8 mouse cellular contexts compared by ENCODE assay signal in genomic region chr12:54187812-54188600, GRCm38 (mm10). TPM values are rescaled to one million over a fixed set of nuclear protein-coding genes. Genes with fewer than 3 reads are reported as not detected.
DNase-seq lines count a peak whose midpoint lies in the region; ATAC-seq and TF ChIP-seq lines count a peak whose summit lies in the region.

No protein-coding gene starts in this region.

- H3K27ac ChIP-seq in neural tube, embryonic 15.5 days (replicated peaks): peak overlapping the region; percentile 14; the same call in 1 of the 2 replicates
- H3K27ac ChIP-seq in heart, embryonic 15.5 days: peak overlapping the region; percentile 76
- H3K27ac ChIP-seq in thymus, adult 2 months (ENCODE audit: control insufficient read depth, insufficient read depth, low read length): peak overlapping the region; percentile 49
- H3K27ac ChIP-seq in forebrain, postnatal 0 days (ENCODE audit: low read depth, low read length): no peak overlapping the region
- no peak overlapping the region for H3K27ac ChIP-seq in forebrain, embryonic 13.5 days

- WGBS in neural tube, embryonic 15.5 days: 75% methylated on average over 17 of the region's 17 CpGs
- WGBS in heart, embryonic 15.5 days: 51% methylated on average over 17 of the region's 17 CpGs
- 5% methylated on average over 17 of the region's 17 CpGs for WGBS in thymus, adult 2 months
- 80% methylated on average over 17 of the region's 17 CpGs for WGBS in forebrain, postnatal 0 days
- 84% methylated on average over 17 of the region's 17 CpGs for WGBS in forebrain, embryonic 13.5 days

- DNase-seq in neural tube, embryonic 10.5 days (ENCODE audit: extremely low spot score, low spot score): no peak
- peak; percentile 55 to 65 for DNase-seq in kidney, postnatal 4 days
- peak; percentile 41 for DNase-seq in thymus, adult 2 months
- DNase-seq in frontal cortex, postnatal 25 days (ENCODE audit: low spot score in 2 of 2): no peak
- DNase-seq in forebrain, postnatal 0 days: no peak

- H3K36me3 ChIP-seq in neural tube, embryonic 15.5 days: no peaks in the 10 kb centered on the region
- 0 out of 2 replicates have a peak, but pooled peaks cover 4% of the 10 kb centered on the region for H3K36me3 ChIP-seq in heart, embryonic 15.5 days
- H3K36me3 ChIP-seq in thymus, adult 2 months (ENCODE audit: control insufficient read depth, insufficient read depth, low read length): no peaks in the 10 kb centered on the region
- no peaks in the 10 kb centered on the region for H3K36me3 ChIP-seq in forebrain, postnatal 0 days (ENCODE audit: insufficient read depth)
- 0 out of 2 replicates have a peak, but pooled peaks cover 3% of the 10 kb centered on the region for H3K36me3 ChIP-seq in forebrain, embryonic 13.5 days (ENCODE audit: poor library complexity, severe bottlenecking)

- no peak overlapping the region for H3K4me2 ChIP-seq in neural tube, embryonic 15.5 days
- no peak overlapping the region for H3K4me2 ChIP-seq in heart, embryonic 15.5 days
- H3K4me2 ChIP-seq in forebrain, postnatal 0 days (ENCODE audit: low read depth): no peak overlapping the region
- no peak overlapping the region for H3K4me2 ChIP-seq in forebrain, embryonic 13.5 days

- no peak overlapping the region for H3K4me3 ChIP-seq in neural tube, embryonic 15.5 days (replicated peaks)
- H3K4me3 ChIP-seq in heart, embryonic 15.5 days: no peak overlapping the region
- no peak overlapping the region for H3K4me3 ChIP-seq in thymus, adult 2 months (ENCODE audit: control insufficient read depth, insufficient read depth, low read length)
- H3K4me3 ChIP-seq in forebrain, postnatal 0 days (ENCODE audit: low read depth, low read length): no peak overlapping the region
- H3K4me3 ChIP-seq in forebrain, embryonic 13.5 days: no peak overlapping the region

- no peaks in the 10 kb centered on the region for H3K27me3 ChIP-seq in neural tube, embryonic 15.5 days (replicated peaks)
- H3K27me3 ChIP-seq in heart, embryonic 15.5 days: no peaks in the 10 kb centered on the region
- H3K27me3 ChIP-seq in thymus, adult 2 months (ENCODE audit: control insufficient read depth, insufficient read depth, low read length): no peaks in the 10 kb centered on the region
- no peaks in the 10 kb centered on the region for H3K27me3 ChIP-seq in forebrain, postnatal 0 days (ENCODE audit: insufficient read depth, low read length)
- H3K27me3 ChIP-seq in forebrain, embryonic 13.5 days: no peaks in the 10 kb centered on the region

- TF ChIP-seq CTCF in thymus, adult 2 months (IDR thresholded peaks at IDR 0.05; ENCODE audit: borderline replicate concordance, control insufficient read depth, extremely low read depth, insufficient read depth, low read length, poor library complexity): no peak
- no peak for TF ChIP-seq CTCF in forebrain, postnatal 0 days (IDR thresholded peaks at IDR 0.05; ENCODE audit: low read depth)

- TF ChIP-seq POLR2A in thymus, adult 2 months (IDR thresholded peaks at IDR 0.05; ENCODE audit: control insufficient read depth, extremely low read depth, insufficient read depth, low read length, poor library complexity): no peak

- H3K9me3 ChIP-seq in neural tube, embryonic 15.5 days (replicated peaks): no peaks in the 10 kb centered on the region
- H3K9me3 ChIP-seq in heart, embryonic 15.5 days (replicated peaks): no peaks in the 10 kb centered on the region
- H3K9me3 ChIP-seq in forebrain, postnatal 0 days (ENCODE audit: low read length): no peaks in the 10 kb centered on the region
- H3K9me3 ChIP-seq in forebrain, embryonic 13.5 days (replicated peaks): no peaks in the 10 kb centered on the region

- H3K4me1 ChIP-seq in neural tube, embryonic 15.5 days: peaks cover 29% of the 10 kb centered on the region
- H3K4me1 ChIP-seq in heart, embryonic 15.5 days (replicated peaks): peaks cover 53% of the 10 kb centered on the region
- H3K4me1 ChIP-seq in thymus, adult 2 months (replicated peaks; ENCODE audit: control insufficient read depth, insufficient read depth, low read length): peaks cover 63% of the 10 kb centered on the region
- no peaks in the 10 kb centered on the region; the same call in 1 of the 2 replicates for H3K4me1 ChIP-seq in forebrain, postnatal 0 days (ENCODE audit: insufficient read depth)
- H3K4me1 ChIP-seq in forebrain, embryonic 13.5 days: peaks cover 41% of the 10 kb centered on the region

- no peak overlapping the region for H3K9ac ChIP-seq in neural tube, embryonic 15.5 days (replicated peaks)
- no peak overlapping the region for H3K9ac ChIP-seq in heart, embryonic 15.5 days
- no peak overlapping the region for H3K9ac ChIP-seq in forebrain, postnatal 0 days
- H3K9ac ChIP-seq in forebrain, embryonic 13.5 days: no peak overlapping the region

- ATAC-seq in neural tube, embryonic 15.5 days (ENCODE audit: low FRiP score): no peak
- ATAC-seq in heart, embryonic 15.5 days (replicated peaks; ENCODE audit: insufficient number of reproducible peaks, insufficient read depth, low FRiP score, low read depth): no peak
- no peak for ATAC-seq in forebrain, postnatal 0 days
- no peak for ATAC-seq in forebrain, embryonic 13.5 days

RNA-seq across cellular contexts. Expression of gene Egln3, which starts 15.7 kb away (rescaled TPM):
- 6.6 and 11.8 TPM in 2 replicates for polyA plus RNA-seq in neural tube, embryonic 15.5 days (2015; fragmentation: Nextera tagmentation; extraction: Ambion mirVana)
- polyA plus RNA-seq in heart, embryonic 15.5 days (2015; fragmentation: Nextera tagmentation; extraction: Ambion mirVana): 21.1 and 22.5 TPM in 2 replicates
- 22.2 and 26.1 TPM in 2 replicates for polyA plus RNA-seq in thymus, adult 2 months (2012; rRNA removed)
- total RNA-seq in forebrain, postnatal 0 days (2014; rRNA removed): 8.6 and 11.8 TPM in 2 replicates
- 5.2 and 5.6 TPM in 2 replicates for polyA plus RNA-seq in forebrain, postnatal 0 days (2015; fragmentation: Nextera tagmentation; extraction: Ambion mirVana)
- polyA plus RNA-seq in forebrain, embryonic 13.5 days (2015; fragmentation: Nextera tagmentation; extraction: Ambion mirVana): 3.9 TPM in 2 replicates

Comparison
In these comparisons a context has a peak if more than half of its experiments do, and no peak if none do; other contexts are left out.
1. H3K27ac ChIP-seq: peak in neural tube, embryonic 15.5 days (single experiment), heart, embryonic 15.5 days (single experiment) and thymus, adult 2 months (single experiment); none in forebrain, postnatal 0 days (single experiment) and forebrain, embryonic 13.5 days (single experiment).
2. DNase-seq: peak in kidney, postnatal 4 days (2 of 2) and thymus, adult 2 months (single experiment); none in neural tube, embryonic 10.5 days (single experiment), frontal cortex, postnatal 25 days (0 of 2) and forebrain, postnatal 0 days (single experiment).